In genomic region chr3:133328551-133328950, GRCm38 (mm10) we compare ENCODE assay signal across 18 mouse cellular contexts.
"Had no signal": no experiment of that assay in that cellular context is flagged by ENCODE, and none has a peak within 500 bp of the region (broad histone marks: within the 10 kb centered on the region; RNA-seq: fewer than 3 reads in every experiment).

No protein-coding gene starts in this region.

- H3K27me3 ChIP-seq: liver, embryonic 13.5 days; neural tube, embryonic 12.5 days; neural tube, embryonic 15.5 days had no signal

- H3K27ac ChIP-seq: left cerebral cortex, adult 2 months; liver, embryonic 13.5 days; neural tube, embryonic 12.5 days; neural tube, embryonic 15.5 days; stomach, postnatal 0 days had no signal

- H3K4me3 ChIP-seq: left cerebral cortex, adult 2 months; liver, embryonic 13.5 days; neural tube, embryonic 12.5 days; neural tube, embryonic 15.5 days had no signal

- DNase-seq: kidney, adult 9 months; kidney, postnatal 14 days; layer of hippocampus, postnatal 36 days; liver, embryonic 13.5 days; lung, adult 2 months; lung, postnatal 14 days; lung, postnatal 4 days; midbrain, embryonic 14.5 days; right cerebral cortex, adult 18-20 months; right cerebral cortex, postnatal 14 days; right cerebral cortex, postnatal 4 days; thymus, adult 2 months; thymus, postnatal 36 days had no signal

- H3K9me3 ChIP-seq: liver, embryonic 13.5 days; neural tube, embryonic 12.5 days; neural tube, embryonic 15.5 days had no signal

- H3K4me1 ChIP-seq: liver, embryonic 13.5 days; neural tube, embryonic 12.5 days had no signal

- H3K4me2 ChIP-seq: liver, embryonic 13.5 days; midbrain, embryonic 11.5 days; neural tube, embryonic 12.5 days; neural tube, embryonic 15.5 days had no signal

- H3K9ac ChIP-seq: liver, embryonic 13.5 days; neural tube, embryonic 12.5 days; neural tube, embryonic 15.5 days had no signal
